Mouse (Mus musculus) lung, adult 2 months (tissue): ENCODE data around the gene Notch4.

Experiments used
- CTCF ChIP-seq: fragments of 200-500 bp; IDR thresholded peaks from 2 replicates; pipeline ENCODE4 v1.5.1; 2011; ENCODE audit warnings: mild to moderate bottlenecking, low read length, control low read depth; ENCODE audit not compliant: insufficient read depth
- POLR2A ChIP-seq: fragments of 200-500 bp; IDR thresholded peaks from 2 replicates; pipeline ENCODE4 v1.6.1; 2011; ENCODE audit warnings: low read depth, mild to moderate bottlenecking, control low read depth, low read length, borderline replicate concordance; ENCODE audit errors: extremely low read depth

DNA sequence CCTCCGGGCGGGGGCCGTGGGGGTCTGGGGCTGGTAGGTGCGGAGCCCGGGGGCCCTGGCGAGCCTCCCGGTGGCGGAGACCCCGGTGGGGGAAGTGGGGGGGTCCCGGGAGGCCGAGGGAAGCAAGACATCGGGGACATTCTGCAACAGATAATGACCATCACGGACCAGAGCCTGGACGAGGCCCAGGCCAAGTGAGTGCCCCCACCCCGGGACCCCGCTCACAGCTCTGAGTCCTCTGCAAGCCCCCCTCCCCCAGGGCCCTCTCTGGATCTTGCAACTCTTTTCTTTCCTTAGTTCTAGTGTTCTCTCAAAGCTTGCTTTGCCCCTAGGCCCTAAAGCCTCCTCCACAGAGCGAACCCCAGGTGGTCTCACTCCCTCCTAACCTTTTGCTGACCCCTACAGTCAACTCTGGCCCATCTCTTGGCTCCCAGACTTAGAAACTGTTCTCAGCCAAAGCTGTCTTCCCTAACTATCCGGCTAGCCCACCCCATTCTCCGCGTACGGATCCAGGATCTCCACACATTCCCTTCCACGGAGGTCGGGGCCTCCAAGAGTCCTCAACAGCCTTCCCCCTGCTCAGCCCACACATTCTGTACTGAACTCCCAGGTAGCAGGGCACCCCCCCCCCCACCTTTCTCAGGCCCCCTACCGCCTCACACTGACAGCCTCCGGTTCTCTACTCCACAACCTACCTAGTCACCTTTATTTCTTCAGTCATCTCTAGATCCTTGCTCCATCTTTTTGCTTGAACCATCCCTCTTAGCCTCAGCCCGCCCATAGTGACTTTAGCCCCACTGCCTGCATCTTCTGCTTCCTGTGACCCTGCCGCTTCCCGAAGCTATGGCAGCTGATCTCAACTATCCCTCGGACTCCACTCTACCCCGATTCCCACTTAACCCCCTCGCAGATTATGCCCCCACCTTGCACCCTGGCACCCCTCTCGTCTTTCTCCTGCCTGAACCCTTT lies 28.8 kb downstream of the Notch4 start:
- TF ChIP-seq CTCF (no peak), POLR2A (0 out of 2 replicates have a peak, but pooled peaks have one; percentile 32)
